Mouse (Mus musculus) liver, adult 2 months (tissue): Measurements from ENCODE around the gene Hck.

Source experiments
- CTCF ChIP-seq: fragments of 200-500 bp; IDR thresholded peaks from 2 replicates; pipeline ENCODE4 v1.5.1; 2011; ENCODE audit warnings: low read depth, low read length, control low read depth
- POLR2A ChIP-seq: fragments of 200-500 bp; IDR thresholded peaks from 2 replicates; pipeline ENCODE4 v1.6.1; 2011; ENCODE audit warnings: low read length, control low read depth; ENCODE audit not compliant: insufficient read depth; ENCODE audit errors: extremely low read depth

- TF ChIP-seq POLR2A: no peak
- no peak for TF ChIP-seq CTCF
Observed at GRCm38 (mm10) chr2:153125875-153126274, 17.6 kb downstream of the Hck start.
